Comparison of ENCODE assay signal across 24 mouse cellular contexts in genomic region chr5:147786857-147787256, GRCm38 (mm10).
DNase-seq lines count a peak whose midpoint lies in the region; ATAC-seq lines count a peak whose summit lies in the region.
"Had no signal": no experiment of that assay in that cellular context is flagged by ENCODE, and none has a peak within 500 bp of the region (broad histone marks: within the 10 kb centered on the region; RNA-seq: fewer than 3 reads in every experiment).

No protein-coding gene starts in this region.

- peak; percentile 83 for ATAC-seq in granulocyte monocyte progenitor cell, adult 5-6 weeks (replicated peaks; ENCODE audit: poor library complexity, severe bottlenecking)
- no peak for ATAC-seq in erythroblast, adult 5-6 weeks (replicated peaks; ENCODE audit: low FRiP score, poor library complexity, severe bottlenecking)
- no peak for ATAC-seq in forebrain, embryonic 11.5 days (replicated peaks; ENCODE audit: low FRiP score)
- ATAC-seq: CD4-positive, CD25-positive, alpha-beta regulatory T cell, adult 4 months; forebrain, embryonic 13.5 days; intestine, postnatal 0 days had no signal

- H3K4me3 ChIP-seq in forebrain, embryonic 11.5 days (ENCODE audit: low read depth, low read length) = no peak overlapping the region
- H3K4me3 ChIP-seq: embryonic facial prominence, embryonic 10.5 days; forebrain, embryonic 13.5 days; heart, embryonic 12.5 days; left cerebral cortex, adult 2 months; limb, embryonic 10.5 days; neural tube, embryonic 15.5 days had no signal

- intact Hi-C loops in left cerebral cortex, postnatal 14 days (cut with DNase I) = no loop called here

- no peaks in the 10 kb centered on the region; the same call in 1 of the 2 replicates for H3K4me1 ChIP-seq in forebrain, embryonic 11.5 days (replicated peaks; ENCODE audit: control insufficient read depth, insufficient read depth, low read length)
- H3K4me1 ChIP-seq: forebrain, embryonic 13.5 days; neural tube, embryonic 15.5 days had no signal

- H3K9me3 ChIP-seq in forebrain, embryonic 11.5 days (ENCODE audit: control insufficient read depth, low read length) = no peaks in the 10 kb centered on the region
- H3K9me3 ChIP-seq: forebrain, embryonic 13.5 days; limb, embryonic 10.5 days; neural tube, embryonic 15.5 days had no signal

- peak; percentile 11 to 26 for DNase-seq in left cerebral cortex, postnatal 14 days (ENCODE audit: low spot score in 2 of 2)
- no peak for DNase-seq in left cerebral cortex, adult 9 months (ENCODE audit: low spot score in 2 of 2)
- DNase-seq in 3T3-L1 (ENCODE audit: low read depth, low spot score) (peak; percentile 77), NIH3T3 (ENCODE audit: low read depth) (peak; percentile 68)
- DNase-seq in forebrain, embryonic 11.5 days (ENCODE audit: low spot score) = no peak
- DNase-seq in ovary, postnatal 10 days (ENCODE audit: low spot score) = no peak
- DNase-seq: adrenal gland, adult 2 months; cerebellum, adult 9-10 months; heart, postnatal 14 days; liver had no signal

- H3K27ac ChIP-seq in forebrain, embryonic 11.5 days (ENCODE audit: low read depth, low read length) = no peak overlapping the region
- H3K27ac ChIP-seq: embryonic facial prominence, embryonic 10.5 days; forebrain, embryonic 13.5 days; kidney, postnatal 0 days; left cerebral cortex, adult 2 months; limb, embryonic 10.5 days; macrophage; neural tube, embryonic 15.5 days; stomach, postnatal 0 days had no signal

- H3K36me3 ChIP-seq in forebrain, embryonic 11.5 days (ENCODE audit: control insufficient read depth, insufficient read depth, low read length) = no peaks in the 10 kb centered on the region
- H3K36me3 ChIP-seq: embryonic facial prominence, embryonic 10.5 days; heart, embryonic 12.5 days; limb, embryonic 10.5 days; neural tube, embryonic 15.5 days had no signal

- 78% methylated on average over 5 of the region's 5 CpGs for WGBS in forebrain, embryonic 11.5 days

- no peak overlapping the region for H3K4me2 ChIP-seq in forebrain, embryonic 11.5 days (ENCODE audit: low read depth, low read length, severe bottlenecking)
- H3K4me2 ChIP-seq: forebrain, embryonic 13.5 days; heart, embryonic 12.5 days; midbrain, embryonic 11.5 days; neural tube, embryonic 15.5 days had no signal

- no peak overlapping the region for H3K9ac ChIP-seq in forebrain, embryonic 11.5 days (ENCODE audit: low read length)
- H3K9ac ChIP-seq: forebrain, embryonic 13.5 days; heart, embryonic 12.5 days; neural tube, embryonic 15.5 days had no signal

- no peaks in the 10 kb centered on the region for H3K27me3 ChIP-seq in forebrain, embryonic 11.5 days (ENCODE audit: control insufficient read depth, insufficient read depth, low read length)
- H3K27me3 ChIP-seq: forebrain, embryonic 13.5 days; heart, embryonic 12.5 days; neural tube, embryonic 15.5 days had no signal

Comparison
In these comparisons a context has a peak if more than half of its experiments do, and no peak if none do; other contexts are left out.
1. DNase-seq: peak in left cerebral cortex, postnatal 14 days (2 of 2), 3T3-L1 (single experiment) and NIH3T3 (single experiment); none in left cerebral cortex, adult 9 months (0 of 2), forebrain, embryonic 11.5 days (single experiment) and ovary, postnatal 10 days (single experiment).